Mouse (Mus musculus) G1E (cell line): ENCODE data around the gene Ptpn4.

Experiments
- CTCF ChIP-seq: IDR thresholded peaks from 2 replicates; pipeline ENCODE4 v1.5.1; 2012; ENCODE audit warnings: low read depth, low read length, inconsistent platforms, mixed read lengths
- GATA1 ChIP-seq: IDR thresholded peaks from 2 replicates; pipeline ENCODE4 v1.6.1; 2012; ENCODE audit warnings: borderline replicate concordance, low read length, inconsistent platforms, mixed read lengths

DNA sequence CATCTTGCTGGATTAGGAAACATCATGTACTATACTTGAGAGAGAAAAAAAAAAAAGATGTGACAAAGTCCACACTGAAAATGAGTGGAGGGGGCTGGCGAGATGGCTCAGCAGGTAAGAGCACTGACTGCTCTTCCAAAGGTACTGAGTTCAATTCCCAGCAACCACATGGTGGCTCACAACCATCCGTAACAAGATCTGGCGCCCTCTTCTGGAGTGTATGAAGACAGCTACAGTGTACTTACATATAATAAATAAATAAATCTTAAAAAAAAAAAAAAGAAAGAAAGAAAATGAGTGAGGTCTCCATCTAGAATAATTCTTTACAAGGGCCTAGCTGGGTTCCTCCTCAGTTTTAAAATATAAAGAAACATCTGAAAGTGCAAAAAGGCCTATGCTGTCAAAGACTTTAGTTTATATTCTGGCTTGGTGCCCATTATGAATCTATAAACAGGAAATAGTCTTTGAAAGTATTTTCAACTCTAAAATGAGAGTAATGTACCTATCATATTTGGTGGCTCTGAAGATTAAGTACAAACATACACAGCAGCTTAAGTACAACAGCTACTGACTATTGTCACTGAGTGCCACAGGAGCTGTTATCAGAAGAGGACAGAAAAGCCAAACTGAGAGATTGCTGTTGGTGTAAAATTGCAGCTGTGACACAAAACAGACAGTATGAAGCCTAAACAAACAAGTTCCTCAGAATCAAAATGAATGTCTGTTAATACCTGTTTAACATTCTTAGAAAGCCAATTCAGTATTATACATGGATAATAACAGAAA, 151.4 kb downstream of the Ptpn4 start:
- TF ChIP-seq CTCF (no peak), GATA1 (no peak)
